Mouse (Mus musculus) brown adipose tissue, adult 24 weeks (tissue): ENCODE results near the gene Tmod4. TPM values are rescaled to one million over a fixed set of nuclear protein-coding genes. Genes with fewer than 3 reads are reported as not detected.
A peak's percentile ranks its signal among the peaks of the same experiment; 100 is the strongest.

Source experiments
- H3K27ac ChIP-seq: fragments of 200-500 bp; replicated peaks from 2 replicates; pipeline ENCODE4 v1.5.1; 2012; ENCODE audit warnings: low read depth, mild to moderate bottlenecking, low read length
- H3K4me1 ChIP-seq: fragments of 200-500 bp; 2 replicates; pipeline ENCODE4 v1.6.1; 2012; ENCODE audit warnings: low read length, mixed read lengths; ENCODE audit not compliant: control insufficient read depth, insufficient read depth, insufficient read length
- H3K4me3 ChIP-seq: fragments of 200-500 bp; 2 replicates; pipeline ENCODE4 v1.5.1; 2012; ENCODE audit warnings: low read depth, mild to moderate bottlenecking, low read length, moderate library complexity; ENCODE audit not compliant: insufficient read depth
- polyA plus RNA-seq: library from polyadenylated mRNA; stranded (reverse); fragments of >200 nt; gene quantifications from 2 replicates; pipeline ENCODE4 v1.2.4, GENCODE M21; 2012; ENCODE audit not compliant: missing spikeins, insufficient read depth, insufficient read length

Tmod4 gene
- polyA plus RNA-seq, 1 experiment = 7.3 TPM

GRCm38 (mm10) chr3:95174011-95174592, 49.8 kb downstream of the Tmod4 start:
- H3K4me3 ChIP-seq = peak overlapping the region; percentile 53
- 0 out of 2 replicates have a peak, but pooled peaks cover 3% of the 10 kb centered on the region for H3K4me1 ChIP-seq
- no peak overlapping the region for H3K27ac ChIP-seq

DNA sequence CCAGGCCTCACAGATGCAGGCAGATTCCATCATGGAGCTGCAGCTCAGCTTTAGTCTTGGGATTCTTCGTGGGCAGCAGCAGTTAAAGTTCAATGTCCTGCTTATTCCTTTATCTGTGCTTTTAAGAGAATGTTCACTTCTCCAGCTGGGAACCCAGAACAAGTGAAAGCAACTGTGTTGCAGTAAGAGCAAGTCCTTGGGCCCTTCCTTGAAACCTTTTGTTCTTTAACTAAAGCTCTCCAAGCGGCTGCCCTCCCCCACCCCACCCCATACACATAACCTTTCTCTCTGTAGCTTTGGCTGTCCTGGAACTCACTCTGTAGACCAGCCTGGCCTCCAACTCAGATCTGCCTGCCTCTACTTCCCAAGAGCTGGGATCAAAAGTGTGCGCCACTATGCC, 52.2 kb downstream of the Tmod4 start:
- no peak overlapping the region for H3K4me3 ChIP-seq
- H3K4me1 ChIP-seq = 0 out of 2 replicates have a peak, but pooled peaks cover 3% of the 10 kb centered on the region
- no peak overlapping the region for H3K27ac ChIP-seq

GRCm38 (mm10) chr3:95177583-95177982, 53.3 kb downstream of the Tmod4 start:
- Histone ChIP-seq H3K27ac (no peak overlapping the region), H3K4me3 (no peak overlapping the region), H3K4me1 (0 out of 2 replicates have a peak, but pooled peaks cover 3% of the 10 kb centered on the region)

Other genes with a start within 250 kb of the Tmod4 start
- gene Psmb4, start 237.5 kb upstream of the Tmod4 start, polyA plus RNA-seq = 311 and 370 TPM in 2 replicates
- gene Selenbp1, start 191.4 kb upstream of the Tmod4 start, polyA plus RNA-seq = 51.0 and 61.7 TPM in 2 replicates
- 4.0 and 6.3 TPM in 2 replicates for gene Rfx5, start 170.4 kb upstream of the Tmod4 start, polyA plus RNA-seq
- gene Pi4kb, start 149.7 kb upstream of the Tmod4 start, polyA plus RNA-seq = 16.6 and 17.7 TPM in 2 replicates
- gene Zfp687, start 109.0 kb upstream of the Tmod4 start, polyA plus RNA-seq = 5.7 and 6.1 TPM in 2 replicates
- gene Psmd4, start 81.9 kb upstream of the Tmod4 start, polyA plus RNA-seq = 168 and 202 TPM in 2 replicates
- gene Pip5k1a, start 17.5 kb upstream of the Tmod4 start, polyA plus RNA-seq = 12.7 and 14.5 TPM in 2 replicates
- 18.8 and 26.2 TPM in 2 replicates for gene Vps72, start 13.5 kb upstream of the Tmod4 start, polyA plus RNA-seq
- gene Scnm1, start 9.5 kb downstream of the Tmod4 start, polyA plus RNA-seq = 34.7 and 62.1 TPM in 2 replicates
- 7.3 and 7.6 TPM in 2 replicates for gene Lysmd1, start 9.6 kb downstream of the Tmod4 start, polyA plus RNA-seq
- gene Tnfaip8l2, start 17.9 kb downstream of the Tmod4 start, polyA plus RNA-seq = 2.7 and 2.8 TPM in 2 replicates
- 1.5 and 2.6 TPM in 2 replicates for gene Sema6c, start 36.0 kb downstream of the Tmod4 start, polyA plus RNA-seq
- gene Gabpb2, start 93.4 kb downstream of the Tmod4 start, polyA plus RNA-seq = 11.3 and 12.2 TPM in 2 replicates
- 23.3 and 29.2 TPM in 2 replicates for gene Cdc42se1, start 104.3 kb downstream of the Tmod4 start, polyA plus RNA-seq
- gene Mllt11, start 107.7 kb downstream of the Tmod4 start, polyA plus RNA-seq = 3.5 and 7.0 TPM in 2 replicates
- not detected in 2 replicates for gene Gm128, start 117.1 kb downstream of the Tmod4 start, polyA plus RNA-seq
- not detected in 2 replicates for gene Bnipl, start 126.7 kb downstream of the Tmod4 start, polyA plus RNA-seq
- gene Mindy1, start 156.9 kb downstream of the Tmod4 start, polyA plus RNA-seq = 22.1 and 23.5 TPM in 2 replicates
- gene Prune1, start 157.6 kb downstream of the Tmod4 start, polyA plus RNA-seq = 11.9 and 16.3 TPM in 2 replicates
- gene Anxa9, start 182.7 kb downstream of the Tmod4 start, polyA plus RNA-seq = 0.63 and 1.5 TPM in 2 replicates
- gene Cers2, start 190.3 kb downstream of the Tmod4 start, polyA plus RNA-seq = 178 and 185 TPM in 2 replicates
- gene Setdb1, start 232.7 kb downstream of the Tmod4 start, polyA plus RNA-seq = 6.7 and 7.5 TPM in 2 replicates